Comparison of ENCODE assay signal across 8 mouse cellular contexts in genomic region chr10:42679586-42679985, GRCm38 (mm10).
DNase-seq lines count a peak whose midpoint lies in the region; ATAC-seq lines count a peak whose summit lies in the region.

No protein-coding gene starts in this region.

- H3K36me3 ChIP-seq in kidney, embryonic 15.5 days: peaks cover 4% of the 10 kb centered on the region; the same call in 1 of the 2 replicates
- peaks cover 10% of the 10 kb centered on the region for H3K36me3 ChIP-seq in hindbrain, embryonic 10.5 days
- H3K36me3 ChIP-seq in midbrain, embryonic 10.5 days: peaks cover 11% of the 10 kb centered on the region

- H3K4me1 ChIP-seq in kidney, embryonic 15.5 days: peaks cover 9% of the 10 kb centered on the region
- H3K4me1 ChIP-seq in hindbrain, embryonic 10.5 days (replicated peaks): peaks cover 23% of the 10 kb centered on the region
- H3K4me1 ChIP-seq in midbrain, embryonic 10.5 days: peaks cover 36% of the 10 kb centered on the region

- H3K4me3 ChIP-seq in kidney, embryonic 15.5 days (replicated peaks): peak overlapping the region; percentile 72
- H3K4me3 ChIP-seq in hindbrain, embryonic 10.5 days: peak overlapping the region; percentile 80
- peak overlapping the region; percentile 79 for H3K4me3 ChIP-seq in midbrain, embryonic 10.5 days

- no peaks in the 10 kb centered on the region for H3K9me3 ChIP-seq in kidney, embryonic 15.5 days (replicated peaks)
- no peaks in the 10 kb centered on the region for H3K9me3 ChIP-seq in hindbrain, embryonic 10.5 days
- H3K9me3 ChIP-seq in midbrain, embryonic 10.5 days (replicated peaks): no peaks in the 10 kb centered on the region

- peak overlapping the region; percentile 84 for H3K4me2 ChIP-seq in kidney, embryonic 15.5 days

- H3K27me3 ChIP-seq in kidney, embryonic 15.5 days: peaks cover 6% of the 10 kb centered on the region; the same call in 1 of the 2 replicates
- H3K27me3 ChIP-seq in hindbrain, embryonic 10.5 days (ENCODE audit: insufficient read depth, poor library complexity, severe bottlenecking): peaks cover 11% of the 10 kb centered on the region; the same call in 1 of the 2 replicates
- H3K27me3 ChIP-seq in midbrain, embryonic 10.5 days (ENCODE audit: low read depth, poor library complexity, severe bottlenecking): peaks cover 13% of the 10 kb centered on the region

- ATAC-seq in kidney, embryonic 15.5 days (replicated peaks; ENCODE audit: low FRiP score): no peak
- ATAC-seq in monocyte, adult 5-6 weeks (replicated peaks; ENCODE audit: insufficient number of reproducible peaks, low FRiP score, low TSS enrichment, poor library complexity, severe bottlenecking): no peak

- 12% methylated on average over 10 of the region's 10 CpGs for WGBS in kidney, embryonic 15.5 days
- 18% methylated on average over 10 of the region's 10 CpGs for WGBS in hindbrain, embryonic 10.5 days
- 15% methylated on average over 10 of the region's 10 CpGs for WGBS in midbrain, embryonic 10.5 days

- no peak overlapping the region for H3K27ac ChIP-seq in kidney, embryonic 15.5 days
- 0 out of 2 replicates have a peak overlapping the region, but pooled peaks have one; percentile 86 for H3K27ac ChIP-seq in hindbrain, embryonic 10.5 days
- no peak overlapping the region for H3K27ac ChIP-seq in midbrain, embryonic 10.5 days (replicated peaks)

- no peak for DNase-seq in kidney, postnatal 25 days
- DNase-seq in NIH3T3 (ENCODE audit: low read depth): peak; percentile 28
- no peak for DNase-seq in hindbrain, embryonic 10.5 days (ENCODE audit: low spot score)
- no peak for DNase-seq in midbrain, embryonic 10.5 days (ENCODE audit: low spot score)
- DNase-seq in frontal cortex, postnatal 10 days (ENCODE audit: low spot score in 2 of 2): no peak
- no peak for DNase-seq in cerebellum, postnatal 36 days

- 0 out of 2 replicates have a peak overlapping the region, but pooled peaks have one; percentile 63 for H3K9ac ChIP-seq in kidney, embryonic 15.5 days
